Mouse (Mus musculus): ENCODE data around the gene Art1. TPM values are rescaled to one million over a fixed set of nuclear protein-coding genes. Genes with fewer than 3 reads are reported as not detected.

Gene Art1
- polyA plus RNA-seq, 1 experiment = 0.13 TPM

GRCm38 (mm10) chr7:102106700-102107141 lies 5.2 kb downstream of the Art1 start:
- Histone ChIP-seq H3K4me1 (ENCODE audit: control insufficient read depth, insufficient read depth, insufficient read length) (peaks cover 4% of the 10 kb centered on the region; the same call in 1 of the 2 replicates), H3K27ac (ENCODE audit: insufficient read depth, low read length) (no peak overlapping the region), H3K36me3 (ENCODE audit: control insufficient read depth, insufficient read depth, low read length) (no peaks in the 10 kb centered on the region), H3K4me3 (ENCODE audit: extremely low read depth, insufficient read depth, insufficient read length) (peak overlapping the region; percentile 16; the same call in 1 of the 2 replicates), H3K27me3 (ENCODE audit: control insufficient read depth, insufficient read depth, low read length) (no peaks in the 10 kb centered on the region)
- WGBS = 28% methylated on average over 22 of the region's 23 CpGs
- DNase-seq (ENCODE audit: low read depth in 1 of 2, low spot score in 2 of 2) = no peak
- TF ChIP-seq POLR2A (IDR thresholded peaks at IDR 0.05; ENCODE audit: low read depth, low read length) (no peak), CTCF (IDR thresholded peaks at IDR 0.05; ENCODE audit: extremely low read depth, insufficient read depth, insufficient read length, insufficient replicate concordance) (no peak)

- Histone ChIP-seq H3K27me3 (ENCODE audit: control insufficient read depth, insufficient read depth, low read length) (no peaks in the 10 kb centered on the region), H3K27ac (ENCODE audit: insufficient read depth, low read length) (no peak overlapping the region), H3K36me3 (ENCODE audit: control insufficient read depth, insufficient read depth, low read length) (no peaks in the 10 kb centered on the region), H3K4me1 (ENCODE audit: control insufficient read depth, insufficient read depth, insufficient read length) (peaks cover 4% of the 10 kb centered on the region; the same call in 1 of the 2 replicates), H3K4me3 (ENCODE audit: extremely low read depth, insufficient read depth, insufficient read length) (no peak overlapping the region)
- 95% methylated on average over 1 of the region's 1 CpGs for WGBS
- DNase-seq (ENCODE audit: low read depth in 1 of 2, low spot score in 2 of 2) = no peak
- TF ChIP-seq POLR2A (IDR thresholded peaks at IDR 0.05; ENCODE audit: low read depth, low read length) (no peak), CTCF (IDR thresholded peaks at IDR 0.05; ENCODE audit: extremely low read depth, insufficient read depth, insufficient read length, insufficient replicate concordance) (no peak)
Observed at GRCm38 (mm10) chr7:102108206-102108605, 6.7 kb downstream of the Art1 start.

GRCm38 (mm10) chr7:102109171-102109570 lies 7.6 kb downstream of the Art1 start, which contains the start of gene Art5:
TSS of gene Art5 (minus strand) at chr7:102109489.
- H3K4me3 ChIP-seq (ENCODE audit: extremely low read depth, insufficient read depth, insufficient read length) = no peak within 1 kb of the TSS
- WGBS = 78% methylated on average over 7 of the region's 7 CpGs

GRCm38 (mm10) chr7:102109746-102110145 lies 8.2 kb downstream of the Art1 start:
- H3K27me3 ChIP-seq (ENCODE audit: control insufficient read depth, insufficient read depth, low read length) = no peaks in the 10 kb centered on the region
- DNase-seq (ENCODE audit: low read depth in 1 of 2, low spot score in 2 of 2) = no peak
- no peak overlapping the region for H3K27ac ChIP-seq (ENCODE audit: insufficient read depth, low read length)
- no peak for TF ChIP-seq CTCF (IDR thresholded peaks at IDR 0.05; ENCODE audit: extremely low read depth, insufficient read depth, insufficient read length, insufficient replicate concordance)
- WGBS = 70% methylated on average over 4 of the region's 4 CpGs
- H3K4me1 ChIP-seq (ENCODE audit: control insufficient read depth, insufficient read depth, insufficient read length) = peaks cover 4% of the 10 kb centered on the region; the same call in 1 of the 2 replicates
- H3K36me3 ChIP-seq (ENCODE audit: control insufficient read depth, insufficient read depth, low read length) = no peaks in the 10 kb centered on the region
- H3K4me3 ChIP-seq (ENCODE audit: extremely low read depth, insufficient read depth, insufficient read length) = no peak overlapping the region

More at GRCm38 (mm10) chr7:102109171-102109570, 7.6 kb downstream of the Art1 start, which contains the start of gene Art5:
- Histone ChIP-seq H3K36me3 (ENCODE audit: control insufficient read depth, insufficient read depth, low read length) (no peaks in the 10 kb centered on the region), H3K27ac (ENCODE audit: insufficient read depth, low read length) (no peak within 1 kb of the TSS), H3K27me3 (ENCODE audit: control insufficient read depth, insufficient read depth, low read length) (no peaks in the 10 kb centered on the region), H3K4me1 (ENCODE audit: control insufficient read depth, insufficient read depth, insufficient read length) (peaks cover 4% of the 10 kb centered on the region; the same call in 1 of the 2 replicates)
- DNase-seq (ENCODE audit: low read depth in 1 of 2, low spot score in 2 of 2) = no peak
- TF ChIP-seq CTCF (IDR thresholded peaks at IDR 0.05; ENCODE audit: extremely low read depth, insufficient read depth, insufficient read length, insufficient replicate concordance) = no peak
- no peak for TF ChIP-seq POLR2A (IDR thresholded peaks at IDR 0.05; ENCODE audit: low read depth, low read length)

- TF ChIP-seq CTCF (IDR thresholded peaks at IDR 0.05; ENCODE audit: extremely low read depth, insufficient read depth, insufficient read length, insufficient replicate concordance) = no peak
- no peak for TF ChIP-seq POLR2A (IDR thresholded peaks at IDR 0.05; ENCODE audit: low read depth, low read length)
- H3K36me3 ChIP-seq (ENCODE audit: control insufficient read depth, insufficient read depth, low read length) = no peaks in the 10 kb centered on the region
- H3K4me1 ChIP-seq (ENCODE audit: control insufficient read depth, insufficient read depth, insufficient read length) = no peaks in the 10 kb centered on the region
- H3K4me3 ChIP-seq (ENCODE audit: extremely low read depth, insufficient read depth, insufficient read length) = no peak overlapping the region
- no peak for DNase-seq (ENCODE audit: low read depth in 1 of 2, low spot score in 2 of 2)
- no peaks in the 10 kb centered on the region for H3K27me3 ChIP-seq (ENCODE audit: control insufficient read depth, insufficient read depth, low read length)
- 87% methylated on average over 45 of the region's 45 CpGs for WGBS
- H3K27ac ChIP-seq (ENCODE audit: insufficient read depth, low read length) = no peak overlapping the region
Observed at GRCm38 (mm10) chr7:102113151-102113729, 11.7 kb downstream of the Art1 start.

- TF ChIP-seq POLR2A (IDR thresholded peaks at IDR 0.05; ENCODE audit: low read depth, low read length) (no peak), CTCF (IDR thresholded peaks at IDR 0.05; ENCODE audit: extremely low read depth, insufficient read depth, insufficient read length, insufficient replicate concordance) (no peak)
- Histone ChIP-seq H3K27ac (ENCODE audit: insufficient read depth, low read length) (no peak within 1 kb of the TSS), H3K36me3 (ENCODE audit: control insufficient read depth, insufficient read depth, low read length) (peaks cover 20% of the 10 kb centered on the region), H3K4me1 (ENCODE audit: control insufficient read depth, insufficient read depth, insufficient read length) (no peaks in the 10 kb centered on the region), H3K27me3 (ENCODE audit: control insufficient read depth, insufficient read depth, low read length) (no peaks in the 10 kb centered on the region), H3K4me3 (ENCODE audit: extremely low read depth, insufficient read depth, insufficient read length) (no peak within 1 kb of the TSS)
- DNase-seq (ENCODE audit: low read depth in 1 of 2, low spot score in 2 of 2) = no peak
- 69% methylated on average over 7 of the region's 7 CpGs for WGBS
Observed at GRCm38 (mm10) chr7:102116579-102117331, 15.2 kb downstream of the Art1 start, which contains the start of gene Chrna10. TSS of gene Chrna10 (minus strand) at chr7:102116828.
